Mouse (Mus musculus) liver (tissue): Measurements from ENCODE around the gene E030018B13Rik.

ENCODE experiments used
- DNase-seq: peaks from one replicate; pipeline ENCODE4 v3.0.0-alpha.2; 2020; ENCODE audit warnings: mixed read lengths

Gene E030018B13Rik

GRCm38 (mm10) chr7:63916268-63916907 is at the start of gene E030018B13Rik:
E030018B13Rik (plus strand) TSS chr7:63916857.
- no peak for DNase-seq

- no peak for DNase-seq
Measured at GRCm38 (mm10) chr7:63868356-63868918, 48.2 kb upstream of the E030018B13Rik start.

- DNase-seq, result no peak
Measured at GRCm38 (mm10) chr7:63871698-63872097, 45.0 kb upstream of the E030018B13Rik start.

GRCm38 (mm10) chr7:63873880-63874279 is 42.8 kb upstream of the E030018B13Rik start:
- no peak for DNase-seq

GRCm38 (mm10) chr7:63875686-63876085 is 41.0 kb upstream of the E030018B13Rik start:
- DNase-seq, result no peak

GRCm38 (mm10) chr7:63876640-63877039 is 40.0 kb upstream of the E030018B13Rik start:
- DNase-seq, result no peak

- peak; percentile 43 for DNase-seq
Measured at GRCm38 (mm10) chr7:63877610-63878009, 39.0 kb upstream of the E030018B13Rik start.

GRCm38 (mm10) chr7:63879583-63879982 is 37.1 kb upstream of the E030018B13Rik start:
- no peak for DNase-seq

- no peak for DNase-seq
Measured at GRCm38 (mm10) chr7:63882739-63883138, 33.9 kb upstream of the E030018B13Rik start.

GRCm38 (mm10) chr7:63885025-63885424 is 31.6 kb upstream of the E030018B13Rik start:
- DNase-seq, result no peak

GRCm38 (mm10) chr7:63887034-63887551 is 29.6 kb upstream of the E030018B13Rik start:
- no peak for DNase-seq

GRCm38 (mm10) chr7:63887602-63888123 is 29.0 kb upstream of the E030018B13Rik start:
- DNase-seq, result no peak

GRCm38 (mm10) chr7:63888674-63889073 is 28.0 kb upstream of the E030018B13Rik start:
- DNase-seq, result no peak

GRCm38 (mm10) chr7:63889116-63889975 is 27.3 kb upstream of the E030018B13Rik start:
- DNase-seq, result no peak

GRCm38 (mm10) chr7:63891488-63892075 is 25.1 kb upstream of the E030018B13Rik start:
- no peak for DNase-seq

GRCm38 (mm10) chr7:63893201-63893600 is 23.5 kb upstream of the E030018B13Rik start:
- no peak for DNase-seq

GRCm38 (mm10) chr7:63893729-63894128 is 22.9 kb upstream of the E030018B13Rik start:
- no peak for DNase-seq

- no peak for DNase-seq
Measured at GRCm38 (mm10) chr7:63894662-63895061, 22.0 kb upstream of the E030018B13Rik start.

GRCm38 (mm10) chr7:63895223-63895622 is 21.4 kb upstream of the E030018B13Rik start:
- DNase-seq, result no peak

- DNase-seq, result no peak
Measured at GRCm38 (mm10) chr7:63896276-63896967, 20.2 kb upstream of the E030018B13Rik start.

GRCm38 (mm10) chr7:63896968-63897468 is 19.6 kb upstream of the E030018B13Rik start:
- DNase-seq, result peak; percentile 87

- no peak for DNase-seq
Measured at GRCm38 (mm10) chr7:63897655-63898054, 19.0 kb upstream of the E030018B13Rik start.
